Mouse (Mus musculus) limb, embryonic 12.5 days (tissue): Measurements from ENCODE around the gene Stat6. TPM values are rescaled to one million over a fixed set of nuclear protein-coding genes. Genes with fewer than 3 reads are reported as not detected.

Source experiments
- ATAC-seq: fragments of 200-750 bp; cut with Nextera tagmentation; 2 replicates; pipeline ENCODE4 v1.8.0; 2017; ENCODE audit warnings: low read depth, moderate TSS enrichment; ENCODE audit not compliant: insufficient number of reproducible peaks, insufficient read depth, low FRiP score, low TSS enrichment
- H3K27ac ChIP-seq: fragments of 300-500 bp; sonication (generic); 2 replicates; pipeline ENCODE4 v1.5.1; 2016; ENCODE audit warnings: mild to moderate bottlenecking, moderate library complexity
- H3K27me3 ChIP-seq: fragments of 300-500 bp; sonication (generic); 2 replicates; pipeline ENCODE4 v1.6.1; 2016; ENCODE audit warnings: mild to moderate bottlenecking, moderate library complexity
- H3K36me3 ChIP-seq: fragments of 300-500 bp; sonication (generic); 2 replicates; pipeline ENCODE4 v1.6.1; 2016; ENCODE audit warnings: mild to moderate bottlenecking, moderate library complexity
- H3K4me1 ChIP-seq: fragments of 300-500 bp; sonication (generic); replicated peaks from 2 replicates; pipeline ENCODE4 v1.6.1; 2016
- H3K4me2 ChIP-seq: fragments of 300-500 bp; sonication (generic); 2 replicates; pipeline ENCODE4 v1.6.1; 2016; ENCODE audit warnings: mild to moderate bottlenecking, moderate library complexity
- H3K4me3 ChIP-seq: fragments of 300-500 bp; sonication (generic); replicated peaks from 2 replicates; pipeline ENCODE4 v1.5.1; 2016; ENCODE audit warnings: mild to moderate bottlenecking
- H3K9ac ChIP-seq: fragments of 300-500 bp; sonication (generic); replicated peaks from 2 replicates; pipeline ENCODE4 v1.6.1; 2016; ENCODE audit warnings: mild to moderate bottlenecking, moderate library complexity
- H3K9me3 ChIP-seq: fragments of 300-500 bp; sonication (generic); 2 replicates; pipeline ENCODE4 v1.6.1; 2016; ENCODE audit warnings: mild to moderate bottlenecking, moderate library complexity
- WGBS: fragments of 180-500 bp; shearing (Covaris S2); methylation state at CpG from one replicate; pipeline ENCODE4 v1.1.7; 2016; 5-methylcytosine and 5-hydroxymethylcytosine counted together
- polyA plus RNA-seq: library from polyadenylated mRNA; unstranded; fragments of >200 nt; fragmentation: Nextera tagmentation; extraction: Ambion mirVana; gene quantifications from 2 replicates; pipeline ENCODE4 v1.2.1, GENCODE M21; 2016

Gene Stat6
- polyA plus RNA-seq, 1 experiment from 2014 or later, result 8.7 TPM

DNA sequence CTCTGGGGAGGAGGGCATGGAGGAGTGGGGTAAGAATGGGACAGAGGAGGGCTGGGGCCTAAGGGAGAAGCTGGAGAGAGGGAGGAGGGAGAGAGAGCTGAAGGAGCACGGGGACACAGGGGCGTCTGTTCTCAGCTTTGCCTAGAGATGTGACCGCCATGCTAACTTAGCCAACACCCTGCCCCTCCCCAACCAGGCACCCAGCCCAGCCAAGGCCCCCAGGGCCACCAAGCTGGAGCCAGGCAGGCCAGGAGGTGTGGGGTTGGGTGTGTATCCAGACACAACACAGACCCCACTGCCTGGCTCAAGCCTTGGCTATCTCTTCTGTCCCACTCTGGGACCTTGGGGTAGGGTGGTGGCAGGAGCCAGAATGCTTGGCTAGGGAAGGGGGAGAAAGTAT is 27.2 kb upstream of the Stat6 start:
- Histone ChIP-seq H3K9me3 (no peaks in the 10 kb centered on the region), H3K4me3 (0 out of 2 replicates have a peak overlapping the region, but pooled peaks have one; percentile 15), H3K36me3 (peaks cover 32% of the 10 kb centered on the region), H3K27me3 (no peaks in the 10 kb centered on the region), H3K4me1 (peaks cover 70% of the 10 kb centered on the region), H3K4me2 (peak overlapping the region; percentile 93), H3K9ac (0 out of 2 replicates have a peak overlapping the region, but pooled peaks have one; percentile 13), H3K27ac (peak overlapping the region; percentile 90)
- WGBS, result 66% methylated on average over 3 of the region's 3 CpGs
- no peak for ATAC-seq

DNA sequence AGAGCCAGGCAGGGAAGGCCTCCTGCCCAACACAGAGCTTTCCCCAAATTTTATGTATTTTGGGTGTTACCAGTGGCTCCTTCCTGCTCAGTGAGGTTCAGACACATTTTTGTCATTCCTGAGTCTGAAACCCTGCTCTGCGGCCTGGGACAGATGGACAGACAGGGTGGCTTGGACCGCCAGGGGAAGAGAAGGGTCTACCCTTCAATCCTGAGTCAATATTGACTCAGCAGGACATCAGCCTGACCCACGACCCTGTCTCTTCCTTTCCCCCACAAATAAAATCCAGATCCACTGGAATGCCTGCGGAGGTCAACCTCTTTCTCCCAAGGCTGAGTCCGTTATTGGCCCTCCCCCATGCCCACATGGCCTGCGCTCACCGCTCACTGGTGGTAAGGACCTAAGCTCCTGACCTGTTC is 26.5 kb upstream of the Stat6 start:
- H3K9me3 ChIP-seq, result no peaks in the 10 kb centered on the region
- peaks cover 26% of the 10 kb centered on the region for H3K36me3 ChIP-seq
- H3K4me2 ChIP-seq, result peak overlapping the region; percentile 93
- peaks cover 70% of the 10 kb centered on the region for H3K4me1 ChIP-seq
- ATAC-seq, result no peak
- H3K9ac ChIP-seq, result no peak overlapping the region
- H3K27me3 ChIP-seq, result no peaks in the 10 kb centered on the region
- WGBS, result 13% methylated on average over 7 of the region's 7 CpGs
- H3K27ac ChIP-seq, result peak overlapping the region; percentile 90
- H3K4me3 ChIP-seq, result peak overlapping the region; percentile 15; the same call in 1 of the 2 replicates

DNA sequence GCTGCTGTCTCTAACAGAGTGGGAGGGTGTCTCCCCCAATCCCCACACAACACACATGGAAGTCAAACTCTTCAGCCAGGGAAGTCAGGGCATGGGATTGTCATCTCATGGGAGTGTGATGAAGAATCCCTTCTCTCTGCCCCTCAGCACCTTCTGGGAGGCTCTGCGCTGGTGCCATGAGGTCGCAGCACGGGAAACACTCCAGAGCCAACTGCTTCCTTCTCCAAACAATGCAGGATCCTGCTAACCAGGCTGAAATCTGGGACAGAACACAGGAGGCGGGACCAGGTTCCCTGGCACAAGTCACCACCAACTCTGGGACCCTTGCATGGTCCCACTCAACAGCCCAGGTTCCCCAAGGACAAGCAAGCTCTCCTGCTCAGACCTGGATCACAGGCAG is 25.5 kb upstream of the Stat6 start:
- Histone ChIP-seq H3K4me3 (no peak overlapping the region; the same call in 1 of the 2 replicates), H3K9ac (no peak overlapping the region), H3K36me3 (peaks cover 16% of the 10 kb centered on the region), H3K27ac (peak overlapping the region; percentile 90; the same call in 1 of the 2 replicates), H3K9me3 (no peaks in the 10 kb centered on the region), H3K4me1 (peaks cover 74% of the 10 kb centered on the region), H3K27me3 (no peaks in the 10 kb centered on the region), H3K4me2 (peak overlapping the region; percentile 93)
- 58% methylated on average over 4 of the region's 4 CpGs for WGBS
- ATAC-seq, result no peak

DNA sequence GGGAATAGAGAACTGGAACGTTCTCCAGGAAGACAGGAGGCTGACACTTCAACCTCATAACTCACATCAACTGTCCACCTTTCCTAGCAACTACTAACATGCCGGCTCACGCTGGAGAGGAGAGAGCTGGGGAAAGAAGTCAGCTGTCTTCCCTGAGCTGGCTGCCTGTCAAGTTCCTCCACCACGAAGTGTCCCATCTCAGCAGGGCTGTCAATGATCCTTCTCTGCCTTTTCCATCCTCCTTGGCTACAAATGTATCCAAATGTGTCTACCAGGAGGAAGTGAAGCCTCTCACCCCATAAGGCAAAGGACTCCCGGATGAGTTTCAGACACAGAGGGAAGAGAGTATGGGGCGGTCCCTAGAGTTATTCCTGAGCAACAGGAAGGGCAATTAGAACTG is 24.6 kb upstream of the Stat6 start:
- Histone ChIP-seq H3K4me3 (0 out of 2 replicates have a peak overlapping the region, but pooled peaks have one; percentile 2), H3K27ac (no peak overlapping the region)

DNA sequence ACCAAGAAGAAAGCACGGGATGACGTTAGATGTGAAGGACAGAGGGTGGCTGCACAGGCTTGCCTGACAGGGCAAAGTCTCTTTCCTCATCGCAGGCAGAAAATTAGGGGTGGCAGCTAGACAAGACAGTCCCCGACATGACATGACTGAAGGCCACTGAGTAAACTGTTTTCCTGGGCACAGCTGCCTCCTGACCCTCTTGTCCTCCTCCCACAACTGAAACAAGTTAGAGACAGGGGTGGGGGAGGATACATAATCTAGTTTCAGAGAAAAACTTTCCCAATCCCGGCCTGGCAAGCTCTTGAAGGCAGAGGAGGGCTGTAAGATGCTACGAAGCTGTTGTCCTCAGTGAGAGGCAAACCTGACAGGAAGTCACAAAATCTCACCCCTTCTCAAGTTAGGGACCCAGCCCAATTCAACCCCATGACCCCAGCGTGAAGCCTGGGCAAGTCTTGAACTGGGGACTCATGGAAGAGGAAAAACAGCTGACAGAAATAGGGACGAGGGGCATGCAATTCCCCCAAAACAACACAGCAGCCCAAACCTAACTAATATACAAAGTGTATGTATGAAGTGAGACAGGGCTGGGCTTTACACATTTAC is 23.6 kb upstream of the Stat6 start:
- H3K4me3 ChIP-seq, result peak overlapping the region; percentile 83
- peak overlapping the region; percentile 95; the same call in 1 of the 2 replicates for H3K27ac ChIP-seq
- H3K4me2 ChIP-seq, result peak overlapping the region; percentile 93
- WGBS, result 29% methylated on average over 8 of the region's 8 CpGs
- ATAC-seq, result no peak
- peak overlapping the region; percentile 88 for H3K9ac ChIP-seq
- no peaks in the 10 kb centered on the region for H3K9me3 ChIP-seq
- no peaks in the 10 kb centered on the region for H3K27me3 ChIP-seq
- peaks cover 61% of the 10 kb centered on the region for H3K4me1 ChIP-seq
- H3K36me3 ChIP-seq, result 0 out of 2 replicates have a peak, but pooled peaks cover 7% of the 10 kb centered on the region

More for the DNA sequence above, 24.6 kb upstream of the Stat6 start:
- H3K36me3 ChIP-seq, result peaks cover 7% of the 10 kb centered on the region; the same call in 1 of the 2 replicates
- no peaks in the 10 kb centered on the region for H3K9me3 ChIP-seq
- H3K4me1 ChIP-seq, result peaks cover 72% of the 10 kb centered on the region
- H3K9ac ChIP-seq, result no peak overlapping the region
- peak overlapping the region; percentile 93 for H3K4me2 ChIP-seq
- WGBS, result 34% methylated on average over 6 of the region's 6 CpGs
- no peaks in the 10 kb centered on the region for H3K27me3 ChIP-seq
- no peak for ATAC-seq

DNA sequence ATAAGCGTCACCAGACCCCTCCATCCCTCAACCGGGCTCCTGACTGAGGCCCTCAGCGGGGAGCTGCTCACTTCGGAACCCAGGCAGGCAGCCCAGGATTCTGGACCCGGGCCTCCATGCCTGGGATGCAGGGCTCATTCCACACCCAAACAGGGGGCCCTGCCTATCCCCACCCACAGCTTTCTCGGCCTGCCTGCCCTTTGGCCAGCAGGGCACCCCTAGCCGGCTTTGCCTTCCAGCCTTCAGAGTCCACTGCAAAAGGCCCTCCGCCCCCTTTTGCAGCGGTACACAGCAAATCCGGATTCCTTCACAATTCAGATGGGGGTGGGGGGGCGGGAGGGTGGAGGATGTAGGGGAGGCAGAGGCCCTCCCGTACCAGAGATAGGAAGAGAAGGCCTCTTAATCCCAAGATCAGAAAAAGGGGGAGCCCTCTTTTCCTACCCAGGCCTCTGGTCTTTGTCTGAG is 22.8 kb upstream of the Stat6 start:
- 0 out of 2 replicates have a peak, but pooled peaks cover 7% of the 10 kb centered on the region for H3K36me3 ChIP-seq
- peak overlapping the region; percentile 95 for H3K27ac ChIP-seq
- peak overlapping the region; percentile 93 for H3K4me2 ChIP-seq
- no peaks in the 10 kb centered on the region for H3K9me3 ChIP-seq
- ATAC-seq, result peak; percentile 1; the same call in 1 of the 2 replicates
- no peaks in the 10 kb centered on the region for H3K27me3 ChIP-seq
- peaks cover 54% of the 10 kb centered on the region for H3K4me1 ChIP-seq
- H3K4me3 ChIP-seq, result peak overlapping the region; percentile 83
- WGBS, result 3% methylated on average over 12 of the region's 12 CpGs
- peak overlapping the region; percentile 88 for H3K9ac ChIP-seq

DNA sequence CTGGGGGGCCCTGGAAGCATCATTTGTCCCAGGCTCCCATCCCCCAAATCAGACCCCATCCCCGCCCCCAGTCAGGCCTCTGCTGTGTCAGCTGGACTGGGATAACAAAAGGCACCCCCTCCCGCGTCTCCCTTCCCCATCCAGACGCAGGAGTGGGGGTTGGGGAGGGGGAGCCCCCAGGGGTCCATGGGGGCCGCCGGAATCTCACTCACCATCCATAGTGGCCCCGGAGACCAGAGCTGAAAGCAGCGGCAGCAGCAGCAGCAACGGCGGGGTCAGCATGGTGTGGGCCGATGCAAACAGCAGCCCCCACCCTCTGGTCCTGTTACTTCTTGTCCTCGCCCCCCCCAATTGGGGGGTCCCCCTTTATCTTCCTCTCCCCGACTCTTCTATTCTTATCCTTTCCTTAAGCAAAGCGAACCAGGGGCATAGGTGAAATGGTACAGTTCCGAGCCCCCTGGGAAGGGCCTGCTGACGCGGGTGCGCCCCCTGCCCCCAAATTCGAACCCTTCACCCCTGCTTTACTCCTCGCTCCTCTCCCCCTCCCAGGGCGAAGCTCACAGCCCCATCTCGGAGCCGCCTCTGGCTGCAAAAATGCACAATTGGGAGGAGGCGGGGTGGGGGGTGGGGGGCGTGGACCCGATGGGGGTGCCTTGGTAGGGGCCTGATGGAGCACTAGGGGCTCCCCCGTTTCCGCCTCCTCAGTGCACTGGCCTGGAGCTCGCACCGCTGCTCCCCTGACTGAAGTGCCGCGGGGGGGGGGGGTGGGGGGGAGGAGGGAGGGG is 22.2 kb upstream of the Stat6 start, which contains the start of gene Lrp1:
TSS of gene Lrp1 (minus strand) at position 743 of the 785 bp plus-strand sequence.
- Histone ChIP-seq H3K36me3 (0 out of 2 replicates have a peak, but pooled peaks cover 7% of the 10 kb centered on the region), H3K4me3 (peak within 1 kb of the TSS; percentile 83), H3K4me2 (peak within 1 kb of the TSS; percentile 93), H3K9me3 (no peaks in the 10 kb centered on the region), H3K27me3 (no peaks in the 10 kb centered on the region), H3K9ac (peak within 1 kb of the TSS; percentile 88), H3K4me1 (peaks cover 48% of the 10 kb centered on the region), H3K27ac (peak within 1 kb of the TSS; percentile 95)
- ATAC-seq, result peak; percentile 79
- under 1% methylated on average over 28 of the region's 32 CpGs for WGBS

DNA sequence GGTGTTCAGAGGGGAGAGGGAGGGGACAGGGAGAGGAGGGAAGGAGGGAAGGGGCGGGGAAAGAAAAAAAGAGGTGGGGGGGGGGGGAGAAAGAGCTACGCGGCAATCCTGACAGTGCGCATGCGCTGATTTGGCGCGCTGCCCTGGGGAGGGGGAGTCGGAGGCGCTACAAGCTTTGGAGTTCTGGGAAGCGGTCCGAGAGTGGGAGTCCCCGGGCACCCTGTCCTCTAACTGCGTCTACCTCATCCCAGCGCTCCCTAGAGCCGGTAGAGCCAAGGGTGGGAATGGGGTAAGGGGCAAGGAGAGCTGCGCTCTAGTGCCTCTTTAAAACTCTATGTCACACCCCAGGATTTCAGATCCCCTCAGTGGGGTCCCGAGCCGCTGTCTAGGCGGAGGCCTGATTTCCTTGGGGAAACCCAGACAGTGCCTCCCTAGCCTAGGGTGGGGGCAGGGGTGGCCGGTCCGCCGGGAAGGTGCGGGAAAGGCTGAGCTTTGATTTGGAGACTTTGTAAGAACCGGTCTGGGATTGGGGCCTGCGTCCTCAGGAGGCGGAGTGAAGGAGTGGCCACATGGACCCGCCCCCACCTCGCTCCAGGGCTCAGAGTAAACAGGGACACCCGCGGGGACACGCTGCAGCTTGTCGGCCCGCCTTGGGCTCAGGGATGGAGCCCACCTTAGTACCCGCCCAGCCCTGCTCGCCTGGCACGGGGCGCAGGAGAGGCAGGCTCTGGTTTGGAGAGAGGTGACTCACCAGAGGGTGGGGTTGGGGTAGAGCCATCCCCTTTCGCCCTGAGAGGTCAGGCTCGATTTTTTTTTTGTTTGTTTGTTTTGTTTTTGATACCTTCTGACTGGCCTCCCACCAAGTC is 21.4 kb upstream of the Stat6 start:
- H3K27ac ChIP-seq, result peak overlapping the region; percentile 95
- H3K4me1 ChIP-seq, result peaks cover 39% of the 10 kb centered on the region
- peak overlapping the region; percentile 93 for H3K4me2 ChIP-seq
- H3K36me3 ChIP-seq, result 0 out of 2 replicates have a peak, but pooled peaks cover 7% of the 10 kb centered on the region
- H3K4me3 ChIP-seq, result peak overlapping the region; percentile 83
- peaks cover 5% of the 10 kb centered on the region for H3K9me3 ChIP-seq
- H3K9ac ChIP-seq, result peak overlapping the region; percentile 88
- under 1% methylated on average over 38 of the region's 39 CpGs for WGBS
- H3K27me3 ChIP-seq, result no peaks in the 10 kb centered on the region
- peak; percentile 84 for ATAC-seq

DNA sequence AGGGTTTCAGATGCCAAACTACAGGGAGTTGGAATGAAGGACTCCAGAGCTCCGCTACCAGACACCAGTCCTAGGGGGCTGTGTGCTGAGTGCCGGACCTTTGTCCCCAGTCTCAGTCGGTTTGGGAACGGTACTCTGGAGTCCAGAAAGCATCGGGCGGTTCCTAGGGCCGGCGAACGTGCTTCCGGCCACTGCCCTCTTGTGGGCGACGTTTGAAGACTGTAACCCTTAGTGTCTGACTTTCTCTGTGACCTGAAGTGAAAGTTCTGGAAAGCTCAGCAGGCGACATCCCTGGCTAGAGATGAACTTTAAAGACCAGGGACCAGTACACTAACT is 20.8 kb upstream of the Stat6 start:
- Histone ChIP-seq H3K4me2 (peak overlapping the region; percentile 93), H3K9ac (peak overlapping the region; percentile 88), H3K27ac (peak overlapping the region; percentile 95), H3K36me3 (0 out of 2 replicates have a peak, but pooled peaks cover 5% of the 10 kb centered on the region), H3K9me3 (peaks cover 11% of the 10 kb centered on the region), H3K4me3 (peak overlapping the region; percentile 83), H3K27me3 (no peaks in the 10 kb centered on the region), H3K4me1 (peaks cover 33% of the 10 kb centered on the region)
- peak; percentile 12; the same call in 1 of the 2 replicates for ATAC-seq
- WGBS, result under 1% methylated on average over 13 of the region's 13 CpGs

DNA sequence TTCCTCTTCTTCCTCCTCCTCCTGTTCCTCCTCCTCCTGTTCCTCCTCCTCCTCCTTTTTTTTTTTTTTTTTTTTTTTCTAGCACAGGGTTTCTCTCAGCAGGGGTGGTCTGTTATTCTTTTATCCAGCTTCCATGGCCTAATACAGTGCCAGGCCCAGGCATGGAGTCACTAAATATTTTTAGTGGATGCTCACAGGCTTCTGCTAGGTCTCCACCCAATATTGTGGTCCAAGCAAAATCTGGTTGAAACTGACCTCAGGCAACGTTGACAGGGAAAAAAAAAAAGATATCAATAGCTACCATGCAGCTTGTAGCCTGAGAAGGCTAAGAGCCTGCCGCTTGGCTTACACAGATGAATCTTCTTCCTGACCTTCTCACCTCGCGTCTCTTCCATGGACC is 20.1 kb upstream of the Stat6 start:
- WGBS, result 71% methylated on average over 4 of the region's 4 CpGs
- Histone ChIP-seq H3K36me3 (0 out of 2 replicates have a peak, but pooled peaks cover 5% of the 10 kb centered on the region), H3K27me3 (no peaks in the 10 kb centered on the region), H3K4me1 (peaks cover 27% of the 10 kb centered on the region), H3K27ac (peak overlapping the region; percentile 95), H3K4me2 (peak overlapping the region; percentile 93), H3K4me3 (no peak overlapping the region), H3K9me3 (peaks cover 13% of the 10 kb centered on the region), H3K9ac (no peak overlapping the region)
- no peak for ATAC-seq
